Mouse (Mus musculus) intestine, embryonic 16.5 days (tissue): ENCODE results near the gene Abcb7. TPM values are rescaled to one million over a fixed set of nuclear protein-coding genes. Genes with fewer than 3 reads are reported as not detected.
"Not testable (repeated sequence)": the region's sequence is repeated elsewhere in the genome, so short reads cannot be mapped to it uniquely, and the experiment has no call there.

Experiments used
- ATAC-seq: fragments of 200-750 bp; cut with Nextera tagmentation; 2 replicates; pipeline ENCODE4 v1.8.0; 2017; ENCODE audit warnings: moderate TSS enrichment, moderate library complexity
- H3K27ac ChIP-seq: fragments of 300-500 bp; sonication (generic); 2 replicates; pipeline ENCODE4 v1.5.1; 2014; ENCODE audit warnings: mild to moderate bottlenecking, low read length
- H3K27me3 ChIP-seq: fragments of 300-500 bp; sonication (generic); replicated peaks from 2 replicates; pipeline ENCODE4 v1.6.1; 2014; ENCODE audit warnings: low read length, control low read depth, mixed read lengths; ENCODE audit not compliant: control insufficient read depth, insufficient read depth
- H3K36me3 ChIP-seq: fragments of 300-500 bp; sonication (generic); 2 replicates; pipeline ENCODE4 v1.6.1; 2014; ENCODE audit warnings: low read length, control low read depth; ENCODE audit not compliant: control insufficient read depth, insufficient read depth
- H3K4me1 ChIP-seq: fragments of 300-500 bp; sonication (generic); 2 replicates; pipeline ENCODE4 v1.6.1; 2014; ENCODE audit warnings: low read length, control low read depth, mixed read lengths; ENCODE audit not compliant: control insufficient read depth, insufficient read depth
- H3K4me2 ChIP-seq: fragments of 300-500 bp; sonication (generic); 2 replicates; pipeline ENCODE4 v1.6.1; 2014; ENCODE audit warnings: low read depth, low read length, control low read depth
- H3K4me3 ChIP-seq: fragments of 300-500 bp; sonication (generic); 2 replicates; pipeline ENCODE4 v1.5.1; 2014; ENCODE audit warnings: mild to moderate bottlenecking, low read length
- H3K9ac ChIP-seq: fragments of 300-500 bp; sonication (generic); 2 replicates; pipeline ENCODE4 v1.6.1; 2014; ENCODE audit warnings: low read depth, low read length
- H3K9me3 ChIP-seq: fragments of 300-500 bp; sonication (generic); 2 replicates; pipeline ENCODE4 v1.6.1; 2016; ENCODE audit warnings: low read length, control low read depth; ENCODE audit not compliant: control insufficient read depth
- WGBS: fragments of 180-500 bp; shearing (Covaris S2); extraction: QIAGEN DNeasy Blood & Tissue Kit; methylation state at CpG from one replicate; pipeline ENCODE4 v1.1.7; 2014; 5-methylcytosine and 5-hydroxymethylcytosine counted together
- polyA plus RNA-seq: library from polyadenylated mRNA; unstranded; fragments of >200 nt; fragmentation: Nextera tagmentation; extraction: Ambion mirVana; gene quantifications from 2 replicates; pipeline ENCODE4 v1.2.1, GENCODE M21; 2015

Abcb7 gene
- polyA plus RNA-seq, 1 experiment from 2014 or later: 7.2 TPM

GRCm38 (mm10) chrX:104397526-104397925 lies 16.1 kb downstream of the Abcb7 start:
- ATAC-seq: no peak
- Histone ChIP-seq H3K4me1 (no peaks in the 10 kb centered on the region), H3K9ac (no peak overlapping the region), H3K4me3 (no peak overlapping the region), H3K36me3 (no peaks in the 10 kb centered on the region), H3K27ac (no peak overlapping the region), H3K4me2 (no peak overlapping the region), H3K9me3 (no peaks in the 10 kb centered on the region), H3K27me3 (0 out of 2 replicates have a peak, but pooled peaks cover 2% of the 10 kb centered on the region)
- 73% methylated on average over 1 of the region's 1 CpGs for WGBS

- H3K36me3 ChIP-seq: no peaks in the 10 kb centered on the region
- no peak overlapping the region for H3K4me3 ChIP-seq
- H3K4me1 ChIP-seq: no peaks in the 10 kb centered on the region
- H3K27ac ChIP-seq: no peak overlapping the region
- ATAC-seq: no peak
- H3K27me3 ChIP-seq: 0 out of 2 replicates have a peak, but pooled peaks cover 3% of the 10 kb centered on the region
- no peak overlapping the region for H3K4me2 ChIP-seq
- no peak overlapping the region for H3K9ac ChIP-seq
- H3K9me3 ChIP-seq: no peaks in the 10 kb centered on the region
Measured at GRCm38 (mm10) chrX:104359686-104360085, 54.0 kb downstream of the Abcb7 start.

DNA sequence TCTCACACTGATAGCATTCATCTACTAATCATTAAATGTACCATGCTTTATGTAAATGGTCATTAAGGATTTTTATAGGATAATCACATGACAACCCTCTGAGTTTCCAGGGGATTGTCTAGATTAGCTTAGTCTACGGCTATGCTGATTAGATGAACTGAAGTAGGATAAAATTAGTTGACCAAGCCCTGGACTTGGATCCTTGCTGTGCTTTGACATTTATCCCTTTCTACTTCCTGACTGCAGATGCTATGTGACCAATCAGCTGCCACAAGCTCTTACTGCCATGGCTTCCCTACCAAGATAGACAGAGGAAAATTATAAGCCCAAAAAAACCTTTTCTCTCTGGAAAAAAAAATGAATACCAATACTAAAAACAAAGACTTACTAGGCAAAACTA lies 57.8 kb downstream of the Abcb7 start:
- no peak overlapping the region for H3K27ac ChIP-seq
- ATAC-seq: peak; percentile 52; the same call in 1 of the 2 replicates
- H3K4me2 ChIP-seq: no peak overlapping the region

GRCm38 (mm10) chrX:104348146-104348545 lies 65.5 kb downstream of the Abcb7 start:
- H3K27me3 ChIP-seq, H3K36me3 ChIP-seq, H3K4me1 ChIP-seq, H3K9ac ChIP-seq, H3K4me2 ChIP-seq, ATAC-seq, H3K9me3 ChIP-seq, H3K4me3 ChIP-seq, H3K27ac ChIP-seq: not testable (repeated sequence)
- WGBS: 88% methylated on average over 19 of the region's 31 CpGs

More for the DNA sequence above, 57.8 kb downstream of the Abcb7 start:
- 74% methylated on average over 1 of the region's 1 CpGs for WGBS
- Histone ChIP-seq H3K36me3 (no peaks in the 10 kb centered on the region), H3K9ac (no peak overlapping the region), H3K9me3 (no peaks in the 10 kb centered on the region), H3K4me1 (no peaks in the 10 kb centered on the region), H3K27me3 (peaks cover 5% of the 10 kb centered on the region; the same call in 1 of the 2 replicates), H3K4me3 (no peak overlapping the region)

GRCm38 (mm10) chrX:104291721-104292120 lies 121.9 kb downstream of the Abcb7 start:
- Histone ChIP-seq H3K4me3 (no peak overlapping the region), H3K9me3 (no peaks in the 10 kb centered on the region), H3K4me1 (no peaks in the 10 kb centered on the region), H3K27ac (no peak overlapping the region), H3K27me3 (no peaks in the 10 kb centered on the region), H3K9ac (no peak overlapping the region), H3K4me2 (no peak overlapping the region), H3K36me3 (no peaks in the 10 kb centered on the region)
- no peak for ATAC-seq

GRCm38 (mm10) chrX:104279828-104280227 lies 133.8 kb downstream of the Abcb7 start:
- no peaks in the 10 kb centered on the region for H3K36me3 ChIP-seq
- no peaks in the 10 kb centered on the region for H3K4me1 ChIP-seq
- H3K4me2 ChIP-seq: no peak overlapping the region
- H3K9ac ChIP-seq: no peak overlapping the region
- H3K4me3 ChIP-seq: no peak overlapping the region
- no peak for ATAC-seq
- no peaks in the 10 kb centered on the region for H3K27me3 ChIP-seq
- no peaks in the 10 kb centered on the region for H3K9me3 ChIP-seq
- 91% methylated on average over 1 of the region's 1 CpGs for WGBS
- H3K27ac ChIP-seq: no peak overlapping the region

DNA sequence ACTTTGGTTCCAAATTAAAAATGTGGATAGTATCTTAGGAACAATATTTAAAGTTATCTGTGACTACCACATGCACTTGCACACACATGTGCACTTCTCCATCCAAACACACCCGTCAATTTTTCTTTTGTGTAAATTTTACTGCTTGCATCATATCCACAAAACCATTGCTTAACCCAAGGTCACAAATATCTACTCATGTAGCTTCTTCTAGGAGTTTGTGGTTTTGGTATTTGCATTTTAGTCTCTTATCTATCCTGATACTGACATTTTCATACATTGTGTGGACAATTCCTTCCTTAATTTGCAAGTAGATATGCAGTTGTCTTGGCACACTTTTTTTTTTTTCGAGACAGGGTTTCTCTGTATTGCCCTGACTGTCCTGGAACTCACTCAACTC lies 149.3 kb downstream of the Abcb7 start:
- H3K4me1 ChIP-seq: no peaks in the 10 kb centered on the region
- H3K27me3 ChIP-seq: no peaks in the 10 kb centered on the region
- no peaks in the 10 kb centered on the region for H3K36me3 ChIP-seq
- H3K9ac ChIP-seq: no peak overlapping the region
- H3K27ac ChIP-seq: no peak overlapping the region
- no peak overlapping the region for H3K4me2 ChIP-seq
- ATAC-seq: no peak
- 75% methylated on average over 2 of the region's 2 CpGs for whole genome bisulfite sequencing
- no peaks in the 10 kb centered on the region for H3K9me3 ChIP-seq
- no peak overlapping the region for H3K4me3 ChIP-seq

- no peak overlapping the region for H3K27ac ChIP-seq
- no peaks in the 10 kb centered on the region for H3K27me3 ChIP-seq
- no peak overlapping the region for H3K4me2 ChIP-seq
- H3K4me3 ChIP-seq: no peak overlapping the region
- no peaks in the 10 kb centered on the region for H3K9me3 ChIP-seq
- no peak for ATAC-seq
- WGBS: 80% methylated on average over 1 of the region's 1 CpGs
- H3K4me1 ChIP-seq: no peaks in the 10 kb centered on the region
- no peaks in the 10 kb centered on the region for H3K36me3 ChIP-seq
- no peak overlapping the region for H3K9ac ChIP-seq
Measured at GRCm38 (mm10) chrX:104262468-104262867, 151.2 kb downstream of the Abcb7 start.

GRCm38 (mm10) chrX:104256561-104256960 lies 157.1 kb downstream of the Abcb7 start:
- WGBS: 57% methylated on average over 1 of the region's 1 CpGs
- Histone ChIP-seq H3K4me1 (no peaks in the 10 kb centered on the region), H3K36me3 (no peaks in the 10 kb centered on the region), H3K27me3 (no peaks in the 10 kb centered on the region), H3K4me3 (no peak overlapping the region), H3K27ac (no peak overlapping the region), H3K9me3 (no peaks in the 10 kb centered on the region), H3K9ac (no peak overlapping the region), H3K4me2 (no peak overlapping the region)
- ATAC-seq: no peak
